Mouse (Mus musculus): ENCODE measurements at regions not wholly inside any gene's neighbourhood (a gene's known extent, or its start where the extent isn't known, plus 50 kb on each side); places are given as distances from the start of the nearest gene placed in this dataset.

DNA sequence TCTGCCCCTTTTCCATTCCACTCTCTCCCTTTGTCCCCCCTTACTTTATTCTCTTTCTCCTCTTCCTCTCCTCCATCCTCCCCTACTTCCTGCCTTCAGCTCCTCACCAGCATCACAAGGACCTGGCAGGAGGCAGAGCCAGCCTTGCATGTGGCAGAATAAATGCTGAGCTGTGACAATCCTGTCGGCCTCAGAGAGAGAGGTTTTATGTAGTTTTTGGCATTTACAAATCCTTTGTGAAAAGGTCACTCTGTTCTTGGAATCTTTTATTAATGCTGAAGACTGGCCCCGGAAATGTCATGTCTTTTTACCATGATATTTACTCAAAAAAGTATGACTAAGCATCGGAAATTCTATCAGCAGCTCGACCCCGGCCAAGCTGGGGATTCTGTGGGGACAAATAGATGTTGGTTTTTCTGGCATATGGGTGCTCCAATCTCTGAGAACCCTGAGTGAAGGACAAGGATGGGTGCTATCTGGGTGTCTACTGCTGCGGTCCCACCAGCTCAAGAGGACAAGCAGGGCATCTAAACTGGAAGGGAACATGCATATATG, 178.8 kb upstream of the Nlrp1b start:
- TF ChIP-seq ZC3H11A (IDR thresholded peaks at IDR 0.05; ENCODE audit: borderline replicate concordance, low read depth, low read length) (no peak), CHD2 (IDR thresholded peaks at IDR 0.05; ENCODE audit: low read depth, low read length) (no peak), ZNF384 (IDR thresholded peaks at IDR 0.05; ENCODE audit: low read depth, low read length) (no peak), HCFC1 (IDR thresholded peaks at IDR 0.05; ENCODE audit: borderline replicate concordance, insufficient read depth, low read length) (no peak), MAFK (IDR thresholded peaks at IDR 0.05; ENCODE audit: insufficient read depth, low read depth, low read length) (no peak)
